Mouse (Mus musculus) liver, adult 2 months (tissue): ENCODE results near the gene Sh3d19. TPM values are rescaled to one million over a fixed set of nuclear protein-coding genes. Genes with fewer than 3 reads are reported as not detected.

Experiments
- DNase-seq: peaks from one replicate; pipeline ENCODE4 v3.0.0-alpha.2; 2011; ENCODE audit warnings: low read depth, low spot score; ENCODE audit errors: extremely low read depth
- H3K27ac ChIP-seq: fragments of 200-500 bp; replicated peaks from 2 replicates; pipeline ENCODE4 v1.5.1; 2012; ENCODE audit warnings: low read depth, mild to moderate bottlenecking, control low read depth, inconsistent platforms, low read length; ENCODE audit not compliant: insufficient read depth
- H3K27me3 ChIP-seq: fragments of 200-500 bp; 2 replicates; pipeline ENCODE4 v1.6.1; 2012; ENCODE audit warnings: mild to moderate bottlenecking, moderate library complexity, low read length, inconsistent platforms; ENCODE audit not compliant: control insufficient read depth, insufficient read depth
- H3K36me3 ChIP-seq: fragments of 200-500 bp; 2 replicates; pipeline ENCODE4 v1.6.1; 2012; ENCODE audit warnings: low read length, inconsistent platforms; ENCODE audit not compliant: control insufficient read depth, insufficient read depth
- H3K4me1 ChIP-seq: fragments of 200-500 bp; 2 replicates; pipeline ENCODE4 v1.6.1; 2011; ENCODE audit warnings: low read length; ENCODE audit not compliant: control insufficient read depth, insufficient read depth
- H3K4me3 ChIP-seq: fragments of 200-500 bp; 2 replicates; pipeline ENCODE4 v1.5.1; 2011; ENCODE audit warnings: low read depth, mild to moderate bottlenecking, control low read depth, low read length, moderate library complexity; ENCODE audit not compliant: insufficient read depth
- H3K79me2 ChIP-seq: fragments of 200-500 bp; 2 replicates; pipeline ENCODE4 v1.6.1; 2012; ENCODE audit warnings: inconsistent platforms, mild to moderate bottlenecking, low read length, moderate library complexity; ENCODE audit not compliant: control insufficient read depth, insufficient read depth
- H3K9ac ChIP-seq: fragments of 200-500 bp; 2 replicates; pipeline ENCODE4 v1.6.1; 2012; ENCODE audit warnings: low read depth, mild to moderate bottlenecking, control low read depth, inconsistent platforms, low read length
- CTCF ChIP-seq: fragments of 200-500 bp; IDR thresholded peaks from 2 replicates; pipeline ENCODE4 v1.5.1; 2011; ENCODE audit warnings: low read depth, low read length, control low read depth
- POLR2A ChIP-seq: fragments of 200-500 bp; IDR thresholded peaks from 2 replicates; pipeline ENCODE4 v1.6.1; 2011; ENCODE audit warnings: low read length, control low read depth; ENCODE audit not compliant: insufficient read depth; ENCODE audit errors: extremely low read depth
- WGBS: fragments of 180-500 bp; shearing (Covaris S2); methylation state at CpG from one replicate; pipeline ENCODE4 v1.1.7; 2018; 5-methylcytosine and 5-hydroxymethylcytosine counted together
- polyA plus RNA-seq: library from polyadenylated mRNA; depleted of rRNA; stranded (reverse); fragments of >200 nt; gene quantifications from 2 replicates; pipeline ENCODE4 v1.2.3, GENCODE M21; 2012
- total RNA-seq: library from RNA; depleted of rRNA; stranded (reverse); fragments of >200 nt; gene quantifications from 2 replicates; pipeline ENCODE4 v1.2.3, GENCODE M21; 2014

Sh3d19 gene
- total and polyA plus RNA-seq, 2 experiments: 40.1 to 52.0 TPM

DNA sequence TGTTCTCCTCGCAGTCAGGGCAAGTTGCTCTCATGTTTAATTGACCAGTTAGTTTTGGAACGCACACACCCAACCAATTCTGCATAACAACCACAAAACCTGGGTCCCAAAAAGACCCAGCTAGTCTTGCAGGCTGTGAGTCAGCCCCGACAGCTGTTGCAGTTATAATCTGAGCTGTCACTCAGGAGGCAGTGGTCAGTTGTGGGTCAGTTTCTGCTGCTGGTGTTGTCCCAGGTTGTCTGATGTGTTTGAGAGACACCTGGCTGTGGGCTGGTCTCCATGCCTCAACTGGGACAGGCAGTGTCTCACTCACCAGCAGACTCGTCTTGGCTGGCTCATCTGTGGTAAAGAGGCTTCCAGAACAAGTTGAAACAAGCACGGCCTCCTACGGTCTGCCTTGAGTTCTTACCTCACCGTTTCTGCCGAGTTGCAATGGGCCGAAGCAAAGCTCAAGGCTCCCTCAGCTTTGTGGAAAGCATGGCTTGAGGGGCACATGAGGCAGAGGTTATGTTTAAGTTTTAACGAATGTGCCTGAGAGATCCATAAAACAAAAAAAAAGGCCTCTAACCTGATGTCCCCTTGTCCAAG is 18.1 kb upstream of the Sh3d19 start:
- Histone ChIP-seq H3K27ac (no peak overlapping the region), H3K36me3 (no peaks in the 10 kb centered on the region), H3K9ac (no peak overlapping the region), H3K27me3 (no peaks in the 10 kb centered on the region), H3K79me2 (no peaks in the 10 kb centered on the region), H3K4me3 (no peak overlapping the region), H3K4me1 (no peaks in the 10 kb centered on the region)
- WGBS: 88% methylated on average over 10 of the region's 10 CpGs
- TF ChIP-seq POLR2A (no peak), CTCF (no peak)
- DNase-seq: no peak

DNA sequence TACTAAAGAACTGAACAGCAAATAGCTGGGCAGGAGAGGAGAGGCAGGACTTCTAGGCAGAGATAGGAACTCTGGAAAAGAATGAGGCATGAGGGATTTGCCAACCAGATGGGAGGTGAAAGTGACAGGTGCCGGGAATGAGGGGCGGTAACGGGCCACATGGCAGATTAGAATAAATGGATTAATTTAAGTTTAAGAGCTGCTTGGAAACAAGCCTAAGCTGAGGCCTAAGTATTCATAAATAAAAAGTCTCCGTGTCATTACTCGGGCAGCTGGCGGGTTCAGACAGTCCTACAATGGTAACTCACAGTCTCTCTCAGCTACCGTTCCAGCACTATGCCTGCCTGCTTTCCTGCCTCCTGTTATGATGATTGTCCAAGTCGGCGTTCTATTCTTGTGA is 15.6 kb upstream of the Sh3d19 start:
- no peak overlapping the region for H3K9ac ChIP-seq
- no peak overlapping the region for H3K4me3 ChIP-seq
- no peak for TF ChIP-seq POLR2A
- TF ChIP-seq CTCF: no peak
- H3K27ac ChIP-seq: no peak overlapping the region
- no peaks in the 10 kb centered on the region for H3K79me2 ChIP-seq
- H3K27me3 ChIP-seq: no peaks in the 10 kb centered on the region
- 99% methylated on average over 9 of the region's 9 CpGs for WGBS
- no peaks in the 10 kb centered on the region for H3K4me1 ChIP-seq
- DNase-seq: no peak
- no peaks in the 10 kb centered on the region for H3K36me3 ChIP-seq

DNA sequence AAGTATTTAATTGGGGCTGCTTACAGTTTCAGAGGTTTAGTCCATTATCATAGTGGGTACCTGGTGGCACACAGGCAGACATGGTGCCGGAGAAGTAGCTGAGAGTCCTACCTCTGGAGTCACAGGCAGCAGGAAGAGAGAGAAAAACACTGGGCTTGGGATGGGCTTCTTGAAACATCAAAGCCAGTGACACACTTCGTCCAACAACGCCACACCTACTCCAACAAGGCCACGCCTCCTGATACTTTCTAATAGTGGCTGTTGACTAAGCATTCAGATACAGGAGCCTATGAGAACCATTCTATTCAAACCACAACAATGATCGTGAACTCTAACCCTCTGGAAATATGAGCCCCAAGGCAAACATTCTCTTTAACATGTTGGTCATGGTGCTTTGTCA is 15.2 kb upstream of the Sh3d19 start:
- Histone ChIP-seq H3K79me2 (no peaks in the 10 kb centered on the region), H3K36me3 (no peaks in the 10 kb centered on the region), H3K4me3 (no peak overlapping the region), H3K27me3 (no peaks in the 10 kb centered on the region), H3K4me1 (no peaks in the 10 kb centered on the region), H3K27ac (no peak overlapping the region), H3K9ac (no peak overlapping the region)
- WGBS: 96% methylated on average over 5 of the region's 5 CpGs
- TF ChIP-seq POLR2A (no peak), CTCF (no peak)
- DNase-seq: no peak

DNA sequence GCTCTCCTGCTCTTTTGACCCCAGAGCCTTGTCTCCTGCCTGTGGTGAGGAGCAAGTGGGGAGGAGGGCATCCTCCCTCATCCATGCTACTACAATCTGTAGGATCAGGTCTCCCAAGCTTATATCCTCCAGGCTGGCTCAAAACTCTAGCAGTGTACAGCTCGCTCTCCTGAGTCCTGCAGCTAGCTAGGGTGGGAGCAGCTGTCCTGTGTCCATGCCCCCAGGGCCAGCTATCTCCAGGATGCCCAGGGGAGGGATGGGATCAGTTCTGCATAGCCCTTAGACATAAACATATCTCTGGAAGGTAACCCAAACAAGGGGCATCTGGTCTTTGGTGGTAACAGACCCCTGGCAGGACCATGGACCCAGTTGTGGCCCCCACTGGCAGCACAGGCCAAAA is 11.2 kb upstream of the Sh3d19 start:
- no peaks in the 10 kb centered on the region for H3K27me3 ChIP-seq
- TF ChIP-seq POLR2A: no peak
- no peak for TF ChIP-seq CTCF
- 100% methylated on average over 1 of the region's 1 CpGs for WGBS

DNA sequence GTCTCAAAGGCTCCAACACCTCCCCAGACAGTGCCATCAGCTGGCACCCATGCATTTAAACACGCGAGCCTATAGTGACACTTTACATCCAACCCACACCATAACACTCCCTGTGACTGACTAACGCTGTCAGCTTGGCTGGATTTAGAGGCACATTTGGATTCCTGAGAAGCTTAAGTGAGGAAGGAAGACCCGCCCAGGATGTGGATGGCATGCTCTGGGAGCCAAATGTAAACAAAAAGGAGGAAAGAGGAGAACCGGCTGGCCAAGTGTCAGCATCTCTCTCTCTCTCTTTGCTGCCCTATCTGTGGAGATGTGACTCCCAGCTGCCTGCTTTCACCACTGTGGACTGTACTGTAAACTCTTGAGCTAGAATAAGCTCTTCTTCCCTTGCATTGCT is 9.8 kb upstream of the Sh3d19 start:
- TF ChIP-seq CTCF: no peak
- TF ChIP-seq POLR2A: no peak
- Histone ChIP-seq H3K36me3 (no peaks in the 10 kb centered on the region), H3K27ac (no peak overlapping the region), H3K27me3 (no peaks in the 10 kb centered on the region), H3K79me2 (no peaks in the 10 kb centered on the region), H3K9ac (no peak overlapping the region), H3K4me3 (no peak overlapping the region), H3K4me1 (no peaks in the 10 kb centered on the region)
- no peak for DNase-seq
- 56% methylated on average over 5 of the region's 5 CpGs for WGBS

More for the DNA sequence above, 11.2 kb upstream of the Sh3d19 start:
- H3K4me1 ChIP-seq: no peaks in the 10 kb centered on the region
- no peaks in the 10 kb centered on the region for H3K36me3 ChIP-seq
- H3K4me3 ChIP-seq: no peak overlapping the region
- no peak overlapping the region for H3K9ac ChIP-seq
- DNase-seq: no peak
- no peak overlapping the region for H3K27ac ChIP-seq
- H3K79me2 ChIP-seq: no peaks in the 10 kb centered on the region

DNA sequence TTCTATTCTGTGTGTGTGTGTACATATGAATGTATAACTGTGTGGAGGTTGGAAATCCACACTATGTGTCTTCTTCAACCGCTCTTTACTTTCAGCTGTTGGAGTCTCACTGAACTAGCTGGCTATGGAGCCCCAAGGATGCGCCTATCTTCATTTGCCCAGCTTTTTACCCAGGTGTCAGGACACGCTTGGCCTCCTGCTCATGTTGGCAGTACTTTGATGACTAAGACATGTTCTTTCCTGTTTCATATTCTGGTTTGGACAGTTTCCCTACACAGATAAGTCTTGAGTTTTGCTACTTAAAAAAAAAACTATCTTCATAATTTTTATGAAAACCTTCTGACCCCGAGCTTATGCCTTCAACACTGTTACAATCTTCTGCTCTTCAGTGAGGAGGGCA is 5.4 kb upstream of the Sh3d19 start:
- Histone ChIP-seq H3K4me1 (no peaks in the 10 kb centered on the region), H3K36me3 (no peaks in the 10 kb centered on the region), H3K9ac (no peak overlapping the region), H3K27ac (no peak overlapping the region), H3K4me3 (no peak overlapping the region), H3K79me2 (no peaks in the 10 kb centered on the region), H3K27me3 (no peaks in the 10 kb centered on the region)
- 91% methylated on average over 4 of the region's 4 CpGs for WGBS
- DNase-seq: no peak
- no peak for TF ChIP-seq CTCF
- TF ChIP-seq POLR2A: no peak
